Mouse (Mus musculus) ES-Bruce4 (cell line): ENCODE data around the gene Hmx1. TPM values are rescaled to one million over a fixed set of nuclear protein-coding genes. Genes with fewer than 3 reads are reported as not detected.
A peak's percentile ranks its signal among the peaks of the same experiment; 100 is the strongest.

Source experiments
- H3K27ac ChIP-seq: 2 replicates; pipeline ENCODE4 v1.5.1; 2012; ENCODE audit warnings: low read length, inconsistent platforms; ENCODE audit not compliant: insufficient read depth
- H3K27me3 ChIP-seq: 2 replicates; pipeline ENCODE4 v1.6.1; 2012; ENCODE audit warnings: mild to moderate bottlenecking, low read length, inconsistent platforms; ENCODE audit not compliant: control insufficient read depth, poor library complexity, insufficient read depth, severe bottlenecking
- H3K36me3 ChIP-seq: 2 replicates; pipeline ENCODE4 v1.6.1; 2012; ENCODE audit warnings: inconsistent platforms, mild to moderate bottlenecking, low read length, moderate library complexity; ENCODE audit not compliant: control insufficient read depth, poor library complexity, insufficient read depth, severe bottlenecking
- H3K4me1 ChIP-seq: one replicate; pipeline ENCODE4 v1.8.1; 2011; ENCODE audit warnings: low read length; ENCODE audit not compliant: control insufficient read depth, insufficient read depth
- H3K4me3 ChIP-seq: 2 replicates; pipeline ENCODE4 v1.5.1; 2011; ENCODE audit warnings: low read depth, mild to moderate bottlenecking, low read length
- H3K9ac ChIP-seq: 2 replicates; pipeline ENCODE4 v1.6.1; 2012; ENCODE audit warnings: low read depth, mild to moderate bottlenecking, inconsistent platforms; ENCODE audit not compliant: poor library complexity, severe bottlenecking
- H3K9me3 ChIP-seq: replicated peaks from 2 replicates; pipeline ENCODE4 v1.6.1; 2012; ENCODE audit warnings: mild to moderate bottlenecking, low read length, inconsistent platforms; ENCODE audit not compliant: control insufficient read depth, poor library complexity, insufficient read depth, severe bottlenecking
- CTCF ChIP-seq: IDR thresholded peaks from one replicate; pipeline ENCODE4 v1.8.1; 2011; ENCODE audit warnings: low read depth, low read length
- EP300 ChIP-seq: IDR thresholded peaks from 2 replicates; pipeline ENCODE4 v1.6.1; 2011; ENCODE audit warnings: low read depth, low read length; ENCODE audit not compliant: insufficient read depth
- POLR2A ChIP-seq: IDR thresholded peaks from one replicate; pipeline ENCODE4 v1.8.1; 2011; ENCODE audit warnings: low read length; ENCODE audit not compliant: insufficient read depth
- polyA plus RNA-seq: library from polyadenylated mRNA; stranded (reverse); fragments of >200 nt; gene quantifications from 2 replicates; pipeline ENCODE4 v1.2.4, GENCODE M21; 2011; ENCODE audit warnings: low read depth; ENCODE audit not compliant: missing spikeins, insufficient read depth, insufficient read length

The Hmx1 gene
- polyA plus RNA-seq, 1 experiment: not detected

DNA sequence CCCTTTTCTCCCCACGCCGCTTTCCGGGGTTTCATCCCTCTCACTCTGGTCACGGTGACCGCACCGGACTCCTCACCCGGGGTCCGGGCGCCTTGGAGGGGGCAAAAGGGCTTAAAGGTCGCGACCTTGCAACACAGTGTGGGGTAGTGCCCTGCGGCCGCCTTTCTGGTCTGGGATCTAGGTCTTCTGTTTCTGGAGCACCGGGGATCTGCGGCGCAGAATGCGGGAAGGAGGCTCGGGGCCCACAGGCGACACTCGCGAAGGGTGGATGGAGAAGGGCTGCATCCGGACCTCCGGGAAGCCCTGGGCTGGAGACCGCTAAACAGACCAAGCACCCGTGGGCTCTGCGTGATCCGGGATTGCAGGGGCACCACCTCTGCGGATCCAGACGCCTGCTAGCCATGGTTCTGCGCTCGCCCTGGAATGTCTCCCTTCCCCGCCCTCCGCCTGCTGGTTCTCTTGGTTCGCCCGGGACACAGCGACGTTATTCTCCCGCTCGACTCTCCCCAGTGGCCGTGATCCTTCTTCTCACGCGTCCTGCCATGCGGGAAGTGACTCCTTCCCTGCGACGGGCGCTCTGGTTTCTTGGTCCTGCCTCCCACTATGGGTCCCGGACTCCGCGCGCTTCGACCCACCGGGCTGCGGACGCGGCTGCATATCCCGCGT is 8.2 kb downstream of the Hmx1 start:
- Histone ChIP-seq H3K36me3 (no peaks in the 10 kb centered on the region), H3K9ac (peak overlapping the region; percentile 32), H3K27me3 (peaks cover 52% of the 10 kb centered on the region), H3K27ac (no peak overlapping the region), H3K4me3 (peak overlapping the region; percentile 13), H3K4me1 (no peaks in the 10 kb centered on the region), H3K9me3 (no peaks in the 10 kb centered on the region)
- TF ChIP-seq CTCF (no peak), POLR2A (no peak), EP300 (no peak)

DNA sequence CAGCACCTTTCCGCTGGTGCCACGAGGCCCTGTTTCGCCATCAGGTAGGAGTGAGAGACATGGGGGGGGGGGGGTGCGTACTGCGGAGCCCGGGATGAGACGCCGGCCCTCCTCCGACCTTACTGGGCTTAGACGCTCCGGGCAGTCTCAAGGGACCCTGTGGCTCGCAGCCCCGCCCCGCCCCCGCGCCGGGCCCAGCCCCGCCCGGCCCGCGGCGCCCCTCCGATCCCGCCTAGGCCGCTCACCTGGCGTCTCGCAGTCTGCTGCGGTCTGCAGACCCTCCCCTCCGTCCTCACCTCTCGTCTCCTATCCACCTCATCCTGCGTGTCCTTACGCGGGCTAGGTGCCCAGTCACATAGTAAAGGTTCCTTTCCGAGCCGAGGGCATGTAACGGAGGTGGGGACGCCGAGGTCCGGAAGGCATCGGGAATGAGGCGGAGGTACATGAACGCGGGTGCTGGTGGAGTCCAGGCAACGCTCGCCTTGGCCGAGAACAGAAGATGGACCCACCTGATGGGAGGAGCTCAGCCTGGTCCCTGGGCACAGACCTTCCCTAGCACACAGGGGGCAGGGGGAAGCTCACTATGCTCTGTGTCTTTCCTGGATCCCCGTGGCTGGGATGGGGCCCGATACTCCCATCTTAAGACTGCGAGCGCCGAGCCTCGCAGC is 8.9 kb downstream of the Hmx1 start:
- no peak for TF ChIP-seq EP300
- TF ChIP-seq CTCF: no peak
- no peak for TF ChIP-seq POLR2A
- Histone ChIP-seq H3K9ac (no peak overlapping the region), H3K4me3 (peak overlapping the region; percentile 55), H3K27ac (no peak overlapping the region), H3K4me1 (no peaks in the 10 kb centered on the region), H3K9me3 (no peaks in the 10 kb centered on the region), H3K27me3 (peaks cover 46% of the 10 kb centered on the region), H3K36me3 (no peaks in the 10 kb centered on the region)

DNA sequence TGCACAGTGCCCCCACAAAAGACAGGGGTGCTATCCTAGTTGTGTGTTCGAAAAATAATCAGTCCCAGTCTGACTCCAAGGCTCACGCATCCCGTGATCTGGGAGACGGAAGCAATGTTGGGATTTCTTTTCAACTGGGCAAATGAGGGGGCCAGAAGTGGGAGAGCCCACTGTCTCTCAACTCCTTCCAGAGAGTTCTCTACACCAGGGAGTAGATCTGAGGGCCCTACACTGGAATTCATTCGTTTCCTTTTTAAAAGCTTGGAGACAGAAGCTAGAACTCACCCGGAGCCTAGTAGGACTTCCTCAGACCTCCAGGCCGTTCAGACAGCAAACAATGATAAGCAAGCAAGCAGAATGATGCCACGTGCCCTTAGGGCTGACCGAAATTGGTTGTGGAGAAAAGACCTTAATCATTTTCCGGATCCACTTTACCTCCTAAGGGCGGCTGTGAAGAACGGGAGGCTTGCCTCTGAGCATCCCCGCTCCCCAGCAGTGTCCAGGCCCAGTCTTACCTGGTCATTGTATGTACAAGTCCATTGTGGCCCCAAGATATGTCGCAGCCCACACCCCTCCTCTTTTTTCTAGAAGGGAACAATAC is 9.5 kb downstream of the Hmx1 start:
- Histone ChIP-seq H3K36me3 (no peaks in the 10 kb centered on the region), H3K4me1 (no peaks in the 10 kb centered on the region), H3K27ac (no peak overlapping the region), H3K9me3 (no peaks in the 10 kb centered on the region), H3K27me3 (peaks cover 41% of the 10 kb centered on the region), H3K4me3 (no peak overlapping the region), H3K9ac (no peak overlapping the region)
- TF ChIP-seq POLR2A (no peak), EP300 (no peak), CTCF (no peak)

DNA sequence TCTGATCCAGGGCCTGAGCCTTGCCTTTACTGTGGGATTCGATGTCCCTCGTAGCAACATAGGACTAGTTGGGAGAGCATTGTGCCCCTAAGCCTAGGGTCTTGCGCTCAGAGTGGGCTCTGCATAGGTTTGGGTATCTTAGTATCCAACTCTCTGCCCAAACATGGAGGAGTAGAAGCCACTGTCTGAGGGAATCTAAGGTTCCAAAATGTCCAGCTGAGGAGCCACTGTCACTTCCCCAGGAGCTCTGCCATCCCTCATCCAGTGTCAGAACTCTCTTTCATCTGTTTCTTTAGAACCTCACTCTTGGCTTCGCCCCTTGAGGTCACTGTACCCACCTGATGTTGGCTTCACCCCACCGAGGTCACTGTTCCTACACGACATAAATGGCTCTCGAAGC is 10.2 kb downstream of the Hmx1 start:
- peaks cover 35% of the 10 kb centered on the region for H3K27me3 ChIP-seq
- no peaks in the 10 kb centered on the region for H3K4me1 ChIP-seq
- no peaks in the 10 kb centered on the region for H3K36me3 ChIP-seq
- no peak overlapping the region for H3K4me3 ChIP-seq
- no peaks in the 10 kb centered on the region for H3K9me3 ChIP-seq
- H3K9ac ChIP-seq: no peak overlapping the region
- H3K27ac ChIP-seq: no peak overlapping the region
- TF ChIP-seq POLR2A (no peak), CTCF (no peak), EP300 (no peak)

- no peaks in the 10 kb centered on the region for H3K9me3 ChIP-seq
- peak overlapping the region; percentile 45 for H3K4me3 ChIP-seq
- H3K27ac ChIP-seq: no peak overlapping the region
- no peaks in the 10 kb centered on the region for H3K36me3 ChIP-seq
- no peaks in the 10 kb centered on the region for H3K4me1 ChIP-seq
- H3K27me3 ChIP-seq: peaks cover 33% of the 10 kb centered on the region
- no peak overlapping the region for H3K9ac ChIP-seq
- TF ChIP-seq CTCF (no peak), EP300 (no peak), POLR2A (no peak)
These were observed 10.9 kb downstream of the Hmx1 start for GRCm38 (mm10) chr5:35399704-35400320.
